Mouse (Mus musculus) stomach, postnatal 0 days (tissue): ENCODE measurements at regions not wholly inside any gene's neighbourhood (a gene's known extent, or its start where the extent isn't known, plus 50 kb on each side); places are given as distances from the start of the nearest gene placed in this dataset.
A peak's percentile ranks its signal among the peaks of the same experiment; 100 is the strongest.

Experiments used
- ATAC-seq: fragments of 200-750 bp; cut with Nextera tagmentation; 2 replicates; pipeline ENCODE4 v1.8.0; 2017; ENCODE audit not compliant: low FRiP score, low TSS enrichment
- DNase-seq: peaks from one replicate; pipeline ENCODE4 v3.0.0-alpha.2; 2016; ENCODE audit warnings: low spot score
- H3K27ac ChIP-seq: fragments of 300-500 bp; sonication (generic); replicated peaks from 2 replicates; pipeline ENCODE4 v1.5.1; 2014; ENCODE audit warnings: mild to moderate bottlenecking, control low read depth
- H3K27me3 ChIP-seq: fragments of 300-500 bp; sonication (generic); 2 replicates; pipeline ENCODE4 v1.6.1; 2014; ENCODE audit warnings: low read length; ENCODE audit not compliant: control insufficient read depth, insufficient read depth
- H3K36me3 ChIP-seq: fragments of 300-500 bp; sonication (generic); 2 replicates; pipeline ENCODE4 v1.6.1; 2014; ENCODE audit warnings: low read length, mixed read lengths; ENCODE audit not compliant: control insufficient read depth, insufficient read depth
- H3K4me1 ChIP-seq: fragments of 300-500 bp; sonication (generic); replicated peaks from 2 replicates; pipeline ENCODE4 v1.6.1; 2014; ENCODE audit warnings: antibody characterized with exemption; ENCODE audit not compliant: control insufficient read depth, insufficient read depth
- H3K4me2 ChIP-seq: fragments of 300-500 bp; sonication (generic); replicated peaks from 2 replicates; pipeline ENCODE4 v1.6.1; 2014; ENCODE audit warnings: low read depth, mild to moderate bottlenecking, control low read depth, moderate library complexity
- H3K4me3 ChIP-seq: fragments of 300-500 bp; sonication (generic); 2 replicates; pipeline ENCODE4 v1.5.1; 2014; ENCODE audit warnings: low read depth, low read length, control low read depth
- H3K9ac ChIP-seq: fragments of 300-500 bp; sonication (generic); 2 replicates; pipeline ENCODE4 v1.6.1; 2014; ENCODE audit warnings: mild to moderate bottlenecking, low read length, control low read depth, mixed read lengths
- H3K9me3 ChIP-seq: fragments of 300-500 bp; sonication (generic); 2 replicates; pipeline ENCODE4 v1.6.1; 2016; ENCODE audit warnings: low read length; ENCODE audit not compliant: control insufficient read depth
- CTCF ChIP-seq: IDR thresholded peaks from 2 replicates; pipeline ENCODE4 v1.5.1; 2016; ENCODE audit warnings: antibody characterized with exemption, low read depth, mild to moderate bottlenecking, moderate library complexity
- EP300 ChIP-seq: optimal IDR thresholded peaks from 2 replicates; pipeline ENCODE3; 2016; ENCODE audit warnings: antibody characterized with exemption
- WGBS: fragments of 180-500 bp; shearing (Covaris S2); extraction: QIAGEN DNeasy Blood & Tissue Kit; methylation state at CpG from one replicate; pipeline ENCODE4 v1.1.7; 2014; 5-methylcytosine and 5-hydroxymethylcytosine counted together

GRCm38 (mm10) chr15:96759078-96759995, 59.8 kb upstream of the Slc38a2 start:
- no peaks in the 10 kb centered on the region for H3K27me3 ChIP-seq
- DNase-seq: no peak
- no peaks in the 10 kb centered on the region for H3K9me3 ChIP-seq
- no peak overlapping the region for H3K9ac ChIP-seq
- 72% methylated on average over 13 of the region's 13 CpGs for WGBS
- no peak for ATAC-seq
- TF ChIP-seq EP300 (no peak), CTCF (no peak)
- 0 out of 2 replicates have a peak, but pooled peaks cover 4% of the 10 kb centered on the region for H3K4me1 ChIP-seq
- no peak overlapping the region for H3K27ac ChIP-seq
- no peak overlapping the region for H3K4me2 ChIP-seq
- no peaks in the 10 kb centered on the region for H3K36me3 ChIP-seq
- no peak overlapping the region for H3K4me3 ChIP-seq

GRCm38 (mm10) chr15:96757446-96758198, 58.1 kb upstream of the Slc38a2 start:
- Histone ChIP-seq H3K9me3 (no peaks in the 10 kb centered on the region), H3K27ac (no peak overlapping the region; the same call in 1 of the 2 replicates), H3K4me1 (0 out of 2 replicates have a peak, but pooled peaks cover 4% of the 10 kb centered on the region), H3K27me3 (no peaks in the 10 kb centered on the region), H3K4me3 (no peak overlapping the region), H3K36me3 (no peaks in the 10 kb centered on the region), H3K4me2 (no peak overlapping the region), H3K9ac (no peak overlapping the region)
- WGBS: 74% methylated on average over 9 of the region's 9 CpGs
- DNase-seq (no peak), ATAC-seq (peak; percentile 77)
- no peak for TF ChIP-seq CTCF

DNA sequence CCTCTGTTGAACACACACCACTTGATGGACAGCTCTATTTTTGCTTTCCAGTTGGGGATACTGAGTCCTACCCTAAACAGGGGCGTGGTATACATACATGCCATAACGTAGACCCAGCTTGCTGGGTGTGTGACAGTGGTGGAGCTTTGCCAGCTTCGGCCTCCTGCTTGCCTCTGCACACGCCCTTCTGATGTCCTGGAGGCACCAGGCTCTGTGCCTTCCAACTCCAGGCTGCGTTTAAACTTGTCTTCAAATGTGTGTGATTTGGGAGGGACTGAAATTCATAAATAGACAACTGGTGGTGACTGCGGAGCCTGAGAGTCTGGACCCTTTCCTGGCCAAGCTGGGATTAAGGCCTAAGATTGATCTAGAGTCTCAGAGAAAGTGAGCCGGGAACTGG, 56.9 kb upstream of the Slc38a2 start:
- ATAC-seq (peak; percentile 38; the same call in 1 of the 2 replicates), DNase-seq (no peak)
- no peak overlapping the region for H3K9ac ChIP-seq
- 0 out of 2 replicates have a peak overlapping the region, but pooled peaks have one; percentile 18 for H3K27ac ChIP-seq
- TF ChIP-seq EP300 (no peak), CTCF (no peak)
- WGBS: 30% methylated on average over 7 of the region's 7 CpGs
- no peaks in the 10 kb centered on the region for H3K36me3 ChIP-seq
- H3K27me3 ChIP-seq: no peaks in the 10 kb centered on the region
- H3K4me2 ChIP-seq: no peak overlapping the region
- H3K4me1 ChIP-seq: 0 out of 2 replicates have a peak, but pooled peaks cover 4% of the 10 kb centered on the region
- no peaks in the 10 kb centered on the region for H3K9me3 ChIP-seq
- no peak overlapping the region for H3K4me3 ChIP-seq

GRCm38 (mm10) chr15:96755951-96756350, 56.4 kb upstream of the Slc38a2 start:
- no peak for DNase-seq
- 60% methylated on average over 6 of the region's 6 CpGs for WGBS
- ATAC-seq: no peak
- TF ChIP-seq CTCF: no peak
- TF ChIP-seq EP300: no peak
- Histone ChIP-seq H3K27me3 (no peaks in the 10 kb centered on the region), H3K4me2 (no peak overlapping the region), H3K9me3 (no peaks in the 10 kb centered on the region), H3K36me3 (no peaks in the 10 kb centered on the region), H3K4me1 (0 out of 2 replicates have a peak, but pooled peaks cover 4% of the 10 kb centered on the region), H3K27ac (0 out of 2 replicates have a peak overlapping the region, but pooled peaks have one; percentile 13), H3K4me3 (no peak overlapping the region), H3K9ac (no peak overlapping the region)

DNA sequence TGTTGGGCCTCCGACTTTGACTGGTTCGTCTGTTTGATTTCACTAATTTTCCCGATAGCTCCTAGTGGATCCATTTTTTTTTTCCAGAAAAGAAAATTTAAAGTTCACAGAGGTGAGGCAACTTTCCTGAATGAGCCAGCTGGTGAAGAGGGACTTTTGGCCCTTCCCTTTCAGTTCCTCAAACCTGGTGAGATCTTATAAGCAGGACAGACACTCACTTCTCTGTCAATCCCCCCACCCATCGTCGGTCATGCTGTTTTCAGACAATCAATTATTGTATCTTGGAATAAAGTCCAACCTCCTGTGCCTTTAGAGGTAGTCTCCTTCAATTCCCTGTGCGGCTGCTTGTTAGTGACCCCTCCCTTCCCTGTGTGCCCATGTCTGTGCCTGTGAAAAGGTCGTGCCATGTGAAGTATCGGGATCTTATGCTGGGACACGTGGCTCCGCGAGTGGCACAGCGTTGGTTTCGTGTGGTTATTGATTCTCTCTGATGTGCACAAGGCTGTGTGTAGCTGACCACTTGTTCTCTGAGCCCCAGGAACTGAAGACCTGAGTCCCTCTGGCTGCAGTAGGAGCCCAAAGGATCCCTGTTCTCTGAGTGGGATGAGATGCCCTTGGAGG, 55.9 kb upstream of the Slc38a2 start:
- 90% methylated on average over 13 of the region's 13 CpGs for WGBS
- DNase-seq (no peak), ATAC-seq (no peak)
- Histone ChIP-seq H3K9me3 (no peaks in the 10 kb centered on the region), H3K4me2 (no peak overlapping the region), H3K9ac (no peak overlapping the region), H3K27me3 (no peaks in the 10 kb centered on the region), H3K4me1 (0 out of 2 replicates have a peak, but pooled peaks cover 4% of the 10 kb centered on the region), H3K36me3 (no peaks in the 10 kb centered on the region), H3K27ac (no peak overlapping the region), H3K4me3 (no peak overlapping the region)
- TF ChIP-seq CTCF (no peak), EP300 (no peak)
